Mouse (Mus musculus): ENCODE results near the gene Srgn.
A peak's percentile ranks its signal among the peaks of the same experiment; 100 is the strongest.

DNA sequence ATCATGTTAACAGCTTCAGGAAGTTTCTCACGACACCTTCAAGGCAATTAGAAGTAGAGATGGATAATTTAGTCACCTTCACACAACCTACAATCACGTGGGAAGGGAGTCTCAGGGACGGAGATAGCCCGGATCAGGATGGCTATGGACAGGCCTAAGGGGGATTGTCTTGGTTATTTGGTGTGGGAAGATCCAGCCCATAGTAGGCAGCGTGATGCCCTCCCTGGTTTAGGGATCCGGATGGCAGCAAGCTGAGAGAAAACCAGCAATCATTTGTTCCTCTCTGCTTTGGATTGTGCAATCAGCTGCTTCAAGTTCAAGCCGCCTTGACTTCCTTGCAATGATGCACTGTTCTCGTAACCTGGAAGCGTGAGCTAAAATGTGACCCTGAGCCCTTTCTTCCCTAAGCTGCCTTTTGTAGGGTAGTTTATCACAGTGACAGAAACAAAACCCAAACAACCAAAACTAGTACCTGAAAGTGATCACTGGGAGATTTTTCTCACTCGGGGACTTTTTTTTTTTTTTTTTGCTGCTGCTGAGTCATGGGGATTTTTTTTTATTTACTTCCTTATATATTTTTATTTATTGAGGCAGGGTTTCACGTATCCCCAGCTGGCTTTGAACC, 18.1 kb downstream of the Srgn start:
- TF ChIP-seq CTCF (IDR thresholded peaks at IDR 0.05; ENCODE audit: control insufficient read depth, insufficient read depth, insufficient read length) (no peak), MYOG (IDR thresholded peaks at IDR 0.05; ENCODE audit: control insufficient read depth, extremely low read depth, insufficient read length) (no peak), USF1 (IDR thresholded peaks at IDR 0.05; ENCODE audit: low read depth) (no peak), MYOD1 (IDR thresholded peaks at IDR 0.05; ENCODE audit: control insufficient read depth, insufficient read length, low read depth) (no peak), FOSL1 (IDR thresholded peaks at IDR 0.05; ENCODE audit: insufficient read depth, low read length, poor library complexity, severe bottlenecking) (no peak), CEBPB (IDR thresholded peaks at IDR 0.05; ENCODE audit: low read depth) (peak; percentile 71), MAX (IDR thresholded peaks at IDR 0.05) (no peak)
